Mouse (Mus musculus): ENCODE data around the gene Glb1.

Glb1 gene

GRCm38 (mm10) chr9:114440548-114440947 is 39.7 kb downstream of the Glb1 start:
- in situ Hi-C loops (cut with MboI; ENCODE audit: low sequenced_read_pairs) = no loop called here

GRCm38 (mm10) chr9:114442225-114442624 is 41.3 kb downstream of the Glb1 start:
- in situ Hi-C loops (cut with MboI; ENCODE audit: low sequenced_read_pairs) = no loop called here

- in situ Hi-C loops (cut with MboI; ENCODE audit: low sequenced_read_pairs) = no loop called here
Observed at GRCm38 (mm10) chr9:114442893-114443292, 42.0 kb downstream of the Glb1 start.

- in situ Hi-C loops (cut with MboI; ENCODE audit: low sequenced_read_pairs) = no loop called here
Observed at GRCm38 (mm10) chr9:114443351-114443750, 42.5 kb downstream of the Glb1 start.

- in situ Hi-C loops (cut with MboI; ENCODE audit: low sequenced_read_pairs) = no loop called here
Observed at GRCm38 (mm10) chr9:114446887-114447286, 46.0 kb downstream of the Glb1 start.

GRCm38 (mm10) chr9:114448700-114449099 is 47.8 kb downstream of the Glb1 start:
- in situ Hi-C loops (cut with MboI; ENCODE audit: low sequenced_read_pairs) = no loop called here

- in situ Hi-C loops (cut with MboI; ENCODE audit: low sequenced_read_pairs) = no loop called here
Observed at GRCm38 (mm10) chr9:114449120-114449754, 48.4 kb downstream of the Glb1 start.

- in situ Hi-C loops (cut with MboI; ENCODE audit: low sequenced_read_pairs) = no loop called here
Observed at GRCm38 (mm10) chr9:114451615-114452014, 50.7 kb downstream of the Glb1 start.

GRCm38 (mm10) chr9:114452418-114452817 is 51.5 kb downstream of the Glb1 start:
- in situ Hi-C loops (cut with MboI; ENCODE audit: low sequenced_read_pairs) = no loop called here

- in situ Hi-C loops (cut with MboI; ENCODE audit: low sequenced_read_pairs) = no loop called here
Observed at GRCm38 (mm10) chr9:114455420-114455819, 54.5 kb downstream of the Glb1 start.

GRCm38 (mm10) chr9:114458436-114458835 is 57.6 kb downstream of the Glb1 start:
- in situ Hi-C loops (cut with MboI; ENCODE audit: low sequenced_read_pairs) = no loop called here

GRCm38 (mm10) chr9:114462569-114462968 is 61.7 kb downstream of the Glb1 start:
- in situ Hi-C loops (cut with MboI; ENCODE audit: low sequenced_read_pairs) = no loop called here

GRCm38 (mm10) chr9:114465442-114465841 is 64.6 kb downstream of the Glb1 start:
- in situ Hi-C loops (cut with MboI; ENCODE audit: low sequenced_read_pairs) = no loop called here

- in situ Hi-C loops (cut with MboI; ENCODE audit: low sequenced_read_pairs) = no loop called here
Observed at GRCm38 (mm10) chr9:114466871-114467270, 66.0 kb downstream of the Glb1 start.

GRCm38 (mm10) chr9:114468217-114468616 is 67.3 kb downstream of the Glb1 start:
- in situ Hi-C loops (cut with MboI; ENCODE audit: low sequenced_read_pairs) = no loop called here

- in situ Hi-C loops (cut with MboI; ENCODE audit: low sequenced_read_pairs) = no loop called here
Observed at GRCm38 (mm10) chr9:114468701-114469100, 67.8 kb downstream of the Glb1 start.

GRCm38 (mm10) chr9:114471892-114472291 is 71.0 kb downstream of the Glb1 start:
- in situ Hi-C loops (cut with MboI; ENCODE audit: low sequenced_read_pairs) = no loop called here

- in situ Hi-C loops (cut with MboI; ENCODE audit: low sequenced_read_pairs) = no loop called here
Observed at GRCm38 (mm10) chr9:114477019-114477418, 76.1 kb downstream of the Glb1 start.

GRCm38 (mm10) chr9:114480940-114481339 is 80.1 kb downstream of the Glb1 start:
- in situ Hi-C loops (cut with MboI; ENCODE audit: low sequenced_read_pairs) = no loop called here

- in situ Hi-C loops (cut with MboI; ENCODE audit: low sequenced_read_pairs) = no loop called here
Observed at GRCm38 (mm10) chr9:114484771-114485170, 83.9 kb downstream of the Glb1 start.

- in situ Hi-C loops (cut with MboI; ENCODE audit: low sequenced_read_pairs) = no loop called here
Observed at GRCm38 (mm10) chr9:114486808-114487207, 85.9 kb downstream of the Glb1 start.

- in situ Hi-C loops (cut with MboI; ENCODE audit: low sequenced_read_pairs) = no loop called here
Observed at GRCm38 (mm10) chr9:114487481-114488258, 86.8 kb downstream of the Glb1 start.

All from CH12F3 (cell line).